Mouse (Mus musculus) CH12.LX (cell line): ENCODE data around the gene St14. TPM values are rescaled to one million over a fixed set of nuclear protein-coding genes. Genes with fewer than 3 reads are reported as not detected.
A peak's percentile ranks its signal among the peaks of the same experiment; 100 is the strongest.

Experiments
- DNase-seq: peaks from one replicate; pipeline ENCODE4 v3.0.0-alpha.2; 2013; ENCODE audit errors: extremely low read depth
- H3K27ac ChIP-seq: 2 replicates; pipeline ENCODE4 v1.5.1; 2012; ENCODE audit warnings: low read depth, mild to moderate bottlenecking, control low read depth, moderate library complexity; ENCODE audit not compliant: insufficient read depth
- H3K27me3 ChIP-seq: replicated peaks from 2 replicates; pipeline ENCODE3; 2012; ENCODE audit warnings: inconsistent platforms
- H3K36me3 ChIP-seq, 2 experiments: replicated peaks in 1 of 2; 2 replicates each; pipeline versions ENCODE3 to v1.6.1; 2012; ENCODE audit warnings: inconsistent platforms in 1 of 2, low read length in 1 of 2, mild to moderate bottlenecking in 1 of 2, mixed read lengths in 1 of 2, moderate library complexity in 1 of 2; ENCODE audit not compliant: control insufficient read depth in 1 of 2, insufficient read depth in 1 of 2
- H3K4me1 ChIP-seq, 2 experiments: 2 replicates each; pipeline ENCODE4 v1.6.1; 2012; ENCODE audit warnings: inconsistent platforms in 1 of 2, moderate library complexity in 1 of 2; ENCODE audit not compliant: insufficient read depth in 2 of 2, control insufficient read depth in 1 of 2
- H3K4me2 ChIP-seq: 2 replicates; pipeline ENCODE4 v1.6.1; 2012; ENCODE audit warnings: low read depth, mild to moderate bottlenecking, control low read depth; ENCODE audit not compliant: poor library complexity, insufficient read depth, severe bottlenecking
- H3K4me3 ChIP-seq, 3 experiments: fragments of 150-350 bp in 1 of 3; sonication (generic) in 1 of 3; replicated peaks in 1 of 3; 2 replicates each; pipeline versions ENCODE3 to v1.5.1; 2011 to 2012; ENCODE audit warnings: low read depth in 2 of 3, low read length in 2 of 3, mild to moderate bottlenecking in 2 of 3, moderate library complexity in 2 of 3, control low read depth in 1 of 3, improper control_type of control experiment in 1 of 3, inconsistent platforms in 1 of 3, mixed read lengths in 1 of 3; ENCODE audit not compliant: poor library complexity in 1 of 3
- H3K79me2 ChIP-seq: replicated peaks from 2 replicates; pipeline ENCODE4 v1.6.1; 2012; ENCODE audit warnings: mild to moderate bottlenecking, moderate library complexity; ENCODE audit not compliant: control insufficient read depth, poor library complexity, insufficient read depth, severe bottlenecking; ENCODE audit errors: extremely low read depth
- H3K9ac ChIP-seq: 2 replicates; pipeline ENCODE4 v1.6.1; 2012; ENCODE audit warnings: low read depth, mild to moderate bottlenecking, control low read depth, moderate library complexity; ENCODE audit not compliant: insufficient read depth
- H3K9me3 ChIP-seq: replicated peaks from 2 replicates; pipeline ENCODE3; 2012; ENCODE audit warnings: low read length, inconsistent platforms, mixed read lengths
- BHLHE40 ChIP-seq: IDR thresholded peaks from 2 replicates; pipeline ENCODE4 v1.6.1; 2011; ENCODE audit warnings: mild to moderate bottlenecking, low read depth, low read length, improper control_type of control experiment
- CHD1 ChIP-seq: IDR thresholded peaks from 2 replicates; pipeline ENCODE4 v1.6.1; 2012; ENCODE audit warnings: low read depth, low read length, improper control_type of control experiment, inconsistent platforms
- CHD2 ChIP-seq: IDR thresholded peaks from 2 replicates; pipeline ENCODE4 v1.6.1; 2011; ENCODE audit warnings: low read length, improper control_type of control experiment
- CTCF ChIP-seq, 2 experiments: IDR thresholded peaks in 1 of 2; conservative IDR thresholded peaks in 1 of 2; 2 replicates each; pipeline ENCODE4 v1.5.1; 2011 to 2012; ENCODE audit warnings: low read depth in 2 of 2, low read length in 2 of 2, improper control_type of control experiment in 1 of 2, inconsistent platforms in 1 of 2, mild to moderate bottlenecking in 1 of 2, moderate library complexity in 1 of 2
- E2F4 ChIP-seq: IDR thresholded peaks from 2 replicates; pipeline ENCODE4 v1.6.1; 2011; ENCODE audit warnings: low read depth, low read length, improper control_type of control experiment; ENCODE audit not compliant: insufficient replicate concordance
- EP300 ChIP-seq: IDR thresholded peaks from 2 replicates; pipeline ENCODE4 v1.6.1; 2011; ENCODE audit warnings: low read length, improper control_type of control experiment
- ETS1 ChIP-seq: conservative IDR thresholded peaks from 2 replicates; pipeline ENCODE4 v1.6.1; 2012; ENCODE audit warnings: low read depth, mild to moderate bottlenecking, inconsistent platforms, low read length, improper control_type of control experiment, moderate library complexity
- GABPA ChIP-seq: IDR thresholded peaks from 2 replicates; pipeline ENCODE4 v1.6.1; 2012; ENCODE audit warnings: low read depth, low read length, improper control_type of control experiment, inconsistent platforms; ENCODE audit not compliant: insufficient replicate concordance
- HCFC1 ChIP-seq: IDR thresholded peaks from 2 replicates; pipeline ENCODE4 v1.6.1; 2012; ENCODE audit warnings: low read depth, mild to moderate bottlenecking, inconsistent platforms, low read length, improper control_type of control experiment
- IRF4 ChIP-seq: IDR thresholded peaks from 2 replicates; pipeline ENCODE4 v1.6.1; 2014; ENCODE audit warnings: low read depth, mild to moderate bottlenecking, inconsistent platforms, low read length, improper control_type of control experiment
- KAT2A ChIP-seq: IDR thresholded peaks from 2 replicates; pipeline ENCODE4 v1.6.1; 2012; ENCODE audit warnings: low read length, improper control_type of control experiment, inconsistent platforms; ENCODE audit not compliant: insufficient replicate concordance
- MAFK ChIP-seq: IDR thresholded peaks from 2 replicates; pipeline ENCODE4 v1.6.1; 2011; ENCODE audit warnings: low read length, improper control_type of control experiment; ENCODE audit not compliant: insufficient replicate concordance
- MAX ChIP-seq: IDR thresholded peaks from 2 replicates; pipeline ENCODE4 v1.6.1; 2011; ENCODE audit warnings: low read length, improper control_type of control experiment
- MAZ ChIP-seq: IDR thresholded peaks from 2 replicates; pipeline ENCODE4 v1.6.1; 2012; ENCODE audit warnings: low read depth, mild to moderate bottlenecking, inconsistent platforms, low read length, improper control_type of control experiment, moderate library complexity
- MEF2A ChIP-seq: IDR thresholded peaks from 2 replicates; pipeline ENCODE4 v1.6.1; 2014; ENCODE audit warnings: low read depth, mild to moderate bottlenecking, inconsistent platforms, low read length, improper control_type of control experiment, borderline replicate concordance
- MYC ChIP-seq: IDR thresholded peaks from 2 replicates; pipeline ENCODE4 v1.6.1; 2011; ENCODE audit warnings: low read depth, mild to moderate bottlenecking, improper control_type of control experiment, low read length
- NELFE ChIP-seq: IDR thresholded peaks from 2 replicates; pipeline ENCODE4 v1.6.1; 2011; ENCODE audit warnings: low read depth, low read length, improper control_type of control experiment
- PAX5 ChIP-seq: IDR thresholded peaks from 2 replicates; pipeline ENCODE4 v1.6.1; 2012; ENCODE audit warnings: low read length, inconsistent platforms, mixed read lengths
- RAD21 ChIP-seq: IDR thresholded peaks from 2 replicates; pipeline ENCODE4 v1.6.1; 2011; ENCODE audit warnings: low read depth, mild to moderate bottlenecking, low read length, improper control_type of control experiment, moderate library complexity
- RCOR1 ChIP-seq: conservative IDR thresholded peaks from 2 replicates; pipeline ENCODE4 v1.6.1; 2012; ENCODE audit warnings: low read depth, mild to moderate bottlenecking, inconsistent platforms, low read length, improper control_type of control experiment
- SIN3A ChIP-seq: IDR thresholded peaks from 2 replicates; pipeline ENCODE4 v1.6.1; 2012; ENCODE audit warnings: low read length, improper control_type of control experiment, inconsistent platforms
- SMC3 ChIP-seq: IDR thresholded peaks from 2 replicates; pipeline ENCODE4 v1.6.1; 2011; ENCODE audit warnings: low read depth, low read length, improper control_type of control experiment
- TCF12 ChIP-seq: IDR thresholded peaks from 2 replicates; pipeline ENCODE4 v1.6.1; 2014; ENCODE audit warnings: low read depth, mild to moderate bottlenecking, inconsistent platforms, low read length, improper control_type of control experiment
- UBTF ChIP-seq: IDR thresholded peaks from 2 replicates; pipeline ENCODE4 v1.6.1; 2012; ENCODE audit warnings: low read depth, mild to moderate bottlenecking, inconsistent platforms, low read length, improper control_type of control experiment, moderate library complexity
- USF1 ChIP-seq: IDR thresholded peaks from 2 replicates; pipeline ENCODE4 v1.6.1; 2014; ENCODE audit warnings: low read depth, mild to moderate bottlenecking, inconsistent platforms, low read length, improper control_type of control experiment
- USF2 ChIP-seq: conservative IDR thresholded peaks from 2 replicates; pipeline ENCODE4 v1.6.1; 2011; ENCODE audit warnings: low read depth, low read length, improper control_type of control experiment
- ZC3H11A ChIP-seq: IDR thresholded peaks from 2 replicates; pipeline ENCODE4 v1.6.1; 2012; ENCODE audit warnings: low read depth, mild to moderate bottlenecking, inconsistent platforms, low read length, improper control_type of control experiment
- ZKSCAN1 ChIP-seq: IDR thresholded peaks from 2 replicates; pipeline ENCODE4 v1.6.1; 2012; ENCODE audit warnings: low read depth, inconsistent platforms, low read length, improper control_type of control experiment, borderline replicate concordance
- ZMIZ1 ChIP-seq: IDR thresholded peaks from 2 replicates; pipeline ENCODE4 v1.6.1; 2012; ENCODE audit warnings: low read depth, mild to moderate bottlenecking, inconsistent platforms, low read length, improper control_type of control experiment
- ZNF384 ChIP-seq: IDR thresholded peaks from 2 replicates; pipeline ENCODE4 v1.6.1; 2012; ENCODE audit warnings: low read depth, low read length, improper control_type of control experiment, inconsistent platforms
- dilution Hi-C: fragments of 300-500 bp; cut with MboI; formaldehyde crosslinking; loops from 2 replicates; pipeline ENCODE4 v1.14.3; 2020; ENCODE audit warnings: low sequenced_read_pairs; ENCODE audit not compliant: extremely low pct_unique_long_range_greater_than_20kb, extremely low pct_ligation_motif_present
- in situ Hi-C: fragments of 300-500 bp; cut with MboI; formaldehyde crosslinking; loops from 3 replicates; pipeline ENCODE4 v1.14.3; 2019; ENCODE audit warnings: low sequenced_read_pairs, low pct_ligation_motif_present, low pct_unique_long_range_greater_than_20kb, mixed read lengths
- polyA plus RNA-seq: library from polyadenylated mRNA; unstranded; fragments of >175 nt; gene quantifications from 2 replicates; pipeline ENCODE4 v1.2.1, GENCODE M21; 2012; ENCODE audit warnings: low read depth; ENCODE audit not compliant: insufficient read length
- total RNA-seq, 2 experiments: library from RNA; depleted of rRNA; stranded (reverse); fragments of 300-350 nt in 1 of 2; fragments of >200 nt in 1 of 2; gene quantifications; 2 replicates each; pipeline ENCODE4 v1.2.3; 2012 to 2014

Gene St14
- total and polyA plus RNA-seq, 3 experiments, result 4.3 to 10.9 (median 8.6) TPM

- H3K36me3 ChIP-seq, result peaks cover 0 to 7% of the 10 kb centered on the region in 2 experiments
- DNase-seq, result no peak
- H3K4me1 ChIP-seq, result peaks cover 0 to 10% of the 10 kb centered on the region in 2 experiments; a peak in 2 of 4 replicates
- no peak overlapping the region for H3K9ac ChIP-seq
- no peak overlapping the region for H3K27ac ChIP-seq
- in situ Hi-C loops (no loop called here), dilution Hi-C loops (no loop called here)
- H3K9me3 ChIP-seq, result no peaks in the 10 kb centered on the region
- H3K27me3 ChIP-seq, result no peaks in the 10 kb centered on the region
- no peak overlapping the region for H3K4me3 ChIP-seq
- no peaks in the 10 kb centered on the region for H3K79me2 ChIP-seq
- no peak overlapping the region for H3K4me2 ChIP-seq
- TF ChIP-seq KAT2A, result no peak
- no peak for TF ChIP-seq GABPA
- no peak for TF ChIP-seq HCFC1
- TF ChIP-seq IRF4, result no peak
- TF ChIP-seq CTCF (conservative IDR thresholded peaks at IDR 0.05 in 1 of 2, IDR thresholded peaks at IDR 0.05 in 1 of 2; ENCODE audit: low read depth in 2 of 2, low read length in 2 of 2), result no peak
- no peak for TF ChIP-seq ZMIZ1
- TF ChIP-seq MEF2A, result no peak
- TF ChIP-seq CHD1, result no peak
- no peak for TF ChIP-seq ETS1
- no peak for TF ChIP-seq ZC3H11A
- no peak for TF ChIP-seq E2F4
- no peak for TF ChIP-seq TCF12
- TF ChIP-seq PAX5, result no peak
- TF ChIP-seq MAFK, result no peak
- TF ChIP-seq MYC, result no peak
- no peak for TF ChIP-seq CHD2
- no peak for TF ChIP-seq MAX
- TF ChIP-seq USF2, result no peak
- TF ChIP-seq USF1, result no peak
These were observed 48.9 kb downstream of the St14 start for GRCm38 (mm10) chr9:31082771-31083170.

GRCm38 (mm10) chr9:31082054-31082666 lies 49.5 kb downstream of the St14 start:
- peaks cover 0 to 10% of the 10 kb centered on the region in 2 experiments; a peak in 2 of 4 replicates for H3K4me1 ChIP-seq
- H3K9me3 ChIP-seq, result no peaks in the 10 kb centered on the region
- peak; percentile 85 for DNase-seq
- H3K27ac ChIP-seq, result no peak overlapping the region
- peaks cover 0 to 8% of the 10 kb centered on the region in 2 experiments for H3K36me3 ChIP-seq
- H3K4me2 ChIP-seq, result peak overlapping the region; percentile 5
- in situ Hi-C loops (no loop called here), dilution Hi-C loops (no loop called here)
- peak overlapping the region; percentile 9 to 54 (median 47) for H3K4me3 ChIP-seq
- H3K79me2 ChIP-seq, result no peaks in the 10 kb centered on the region
- H3K9ac ChIP-seq, result no peak overlapping the region
- no peaks in the 10 kb centered on the region for H3K27me3 ChIP-seq
- TF ChIP-seq ZKSCAN1 (no peak), E2F4 (no peak), SMC3 (peak; percentile 75), MAX (peak; percentile 56; the same call in 1 of the 2 replicates), UBTF (no peak), TCF12 (no peak), RAD21 (peak; percentile 93), SIN3A (no peak; the same call in 1 of the 2 replicates), MAZ (no peak), IRF4 (no peak), MYC (peak; percentile 79), PAX5 (no peak), ZNF384 (no peak), RCOR1 (no peak), NELFE (0 out of 2 replicates have a peak, but pooled peaks have one; percentile 40), GABPA (no peak), EP300 (no peak), ETS1 (no peak), CTCF (conservative IDR thresholded peaks at IDR 0.05 in 1 of 2, IDR thresholded peaks at IDR 0.05 in 1 of 2; ENCODE audit: low read depth in 2 of 2, low read length in 2 of 2) (peak; percentile 76 to 93), CHD1 (no peak), BHLHE40 (no peak), USF1 (no peak)
